Mouse (Mus musculus) thymus, postnatal 10 days (tissue): Measurements from ENCODE around the gene Rsph3a.
A peak's percentile ranks its signal among the peaks of the same experiment; 100 is the strongest.
"Not testable (repeated sequence)": the region's sequence is repeated elsewhere in the genome, so short reads cannot be mapped to it uniquely, and the experiment has no call there.

ENCODE experiments used
- DNase-seq, 2 experiments: peaks; one replicate each; pipeline ENCODE4 v3.0.0; 2021; ENCODE audit warnings: low spot score in 2 of 2

Gene Rsph3a

GRCm38 (mm10) chr17:7928662-7929061 lies 16.8 kb upstream of the Rsph3a start:
- no peak for DNase-seq

- no peak for DNase-seq
These were observed 16.1 kb upstream of the Rsph3a start for GRCm38 (mm10) chr17:7929279-7929678.

- no peak for DNase-seq
These were observed 14.1 kb upstream of the Rsph3a start for GRCm38 (mm10) chr17:7931096-7931990.

- not testable (repeated sequence) for DNase-seq
These were observed 13.3 kb upstream of the Rsph3a start for GRCm38 (mm10) chr17:7932121-7932520.

GRCm38 (mm10) chr17:7939640-7940039 lies 5.8 kb upstream of the Rsph3a start:
- DNase-seq: peak; percentile 21 to 47

- not testable (repeated sequence) for DNase-seq
These were observed 726 bp downstream of the Rsph3a start for GRCm38 (mm10) chr17:7946053-7946627.

GRCm38 (mm10) chr17:7951333-7951732 lies 5.9 kb downstream of the Rsph3a start:
- DNase-seq: not testable (repeated sequence)

- not testable (repeated sequence) for DNase-seq
These were observed 11.8 kb downstream of the Rsph3a start for GRCm38 (mm10) chr17:7957242-7957641.

GRCm38 (mm10) chr17:7963333-7963732 lies 17.9 kb downstream of the Rsph3a start:
- not testable (repeated sequence) for DNase-seq

- DNase-seq: not testable (repeated sequence)
These were observed 19.0 kb downstream of the Rsph3a start for GRCm38 (mm10) chr17:7964398-7964797.

- DNase-seq: not testable (repeated sequence)
These were observed 23.1 kb downstream of the Rsph3a start for GRCm38 (mm10) chr17:7968490-7968889.

GRCm38 (mm10) chr17:7969782-7970181 lies 24.4 kb downstream of the Rsph3a start:
- DNase-seq: not testable (repeated sequence)

- not testable (repeated sequence) for DNase-seq
These were observed 38.1 kb downstream of the Rsph3a start for GRCm38 (mm10) chr17:7983484-7983883.

- DNase-seq: not testable (repeated sequence)
These were observed 40.2 kb downstream of the Rsph3a start for GRCm38 (mm10) chr17:7985597-7985996.

- DNase-seq: not testable (repeated sequence)
These were observed 41.6 kb downstream of the Rsph3a start for GRCm38 (mm10) chr17:7987038-7987437.

- not testable (repeated sequence) for DNase-seq
These were observed 57.8 kb downstream of the Rsph3a start for GRCm38 (mm10) chr17:8003248-8003647.

GRCm38 (mm10) chr17:8006771-8007170 lies 61.4 kb downstream of the Rsph3a start:
- not testable (repeated sequence) for DNase-seq

GRCm38 (mm10) chr17:8009565-8009964 lies 64.2 kb downstream of the Rsph3a start:
- not testable (repeated sequence) for DNase-seq

- not testable (repeated sequence) for DNase-seq
These were observed 68.6 kb downstream of the Rsph3a start for GRCm38 (mm10) chr17:8013974-8014373.

- DNase-seq: not testable (repeated sequence)
These were observed 77.3 kb downstream of the Rsph3a start for GRCm38 (mm10) chr17:8022675-8023074.

GRCm38 (mm10) chr17:8027475-8028168 lies 82.2 kb downstream of the Rsph3a start:
- not testable (repeated sequence) for DNase-seq
